ENCODE assay signal across 15 mouse cellular contexts in genomic region chr11:95325832-95326231, GRCm38 (mm10).
"Had no signal": no experiment of that assay in that cellular context is flagged by ENCODE, and none has a peak within 500 bp of the region (broad histone marks: within the 10 kb centered on the region; RNA-seq: fewer than 3 reads in every experiment).

No protein-coding gene starts in this region.

- H3K9me3 ChIP-seq: limb, embryonic 10.5 days; liver, embryonic 13.5 days; megakaryocyte, embryonic 14.5 days; midbrain, embryonic 12.5 days had no signal

- H3K27me3 ChIP-seq: midbrain, embryonic 12.5 days had no signal

- DNase-seq: kidney, adult 8-10 months; kidney, postnatal 25 days; liver, embryonic 13.5 days; liver, postnatal 0 days; right cerebral cortex, postnatal 14 days; thymus, adult 18-20 months; thymus, postnatal 14 days had no signal

- ATAC-seq: intestine, postnatal 0 days; liver, postnatal 0 days; midbrain, embryonic 16.5 days had no signal

- H3K27ac ChIP-seq: left cerebral cortex, adult 2 months; limb, embryonic 10.5 days; liver, embryonic 13.5 days; macrophage; midbrain, embryonic 12.5 days; stomach, postnatal 0 days had no signal

- H3K4me3 ChIP-seq: left cerebral cortex, adult 2 months; limb, embryonic 10.5 days; liver, embryonic 13.5 days; megakaryocyte, embryonic 14.5 days; midbrain, embryonic 12.5 days had no signal

- H3K36me3 ChIP-seq: limb, embryonic 10.5 days; liver, embryonic 13.5 days; midbrain, embryonic 12.5 days had no signal

- H3K4me2 ChIP-seq: liver, embryonic 13.5 days; midbrain, embryonic 12.5 days had no signal

- H3K9ac ChIP-seq: liver, embryonic 13.5 days; liver, postnatal 0 days; midbrain, embryonic 12.5 days had no signal

- H3K4me1 ChIP-seq: limb, embryonic 10.5 days; midbrain, embryonic 12.5 days had no signal
